Mouse (Mus musculus) erythroblast, adult 5-6 weeks (primary cell): ENCODE results near the gene B3gnt8. TPM values are rescaled to one million over a fixed set of nuclear protein-coding genes. Genes with fewer than 3 reads are reported as not detected.

Experiments used
- ATAC-seq: replicated peaks from 2 replicates; pipeline ENCODE4 v1.8.0; 2016; ENCODE audit warnings: moderate number of reproducible peaks, mild to moderate bottlenecking, moderate TSS enrichment, inconsistent platforms; ENCODE audit not compliant: poor library complexity, low FRiP score, severe bottlenecking
- total RNA-seq, 2 experiments: library from RNA; stranded (forward) in 1 of 2; stranded (reverse) in 1 of 2; fragments of 150-400 nt in 1 of 2; fragments of 200-764, 138-1000 nt in 1 of 2; gene quantifications; 2 replicates each; pipeline versions ENCODE4 v1.2.3 to v1.2.4; 2015 to 2017; ENCODE audit warnings: low replicate concordance in 2 of 2

B3gnt8 gene
- total RNA-seq, 2 experiments from 2014 or later = 1.9 to 5.8 TPM

DNA sequence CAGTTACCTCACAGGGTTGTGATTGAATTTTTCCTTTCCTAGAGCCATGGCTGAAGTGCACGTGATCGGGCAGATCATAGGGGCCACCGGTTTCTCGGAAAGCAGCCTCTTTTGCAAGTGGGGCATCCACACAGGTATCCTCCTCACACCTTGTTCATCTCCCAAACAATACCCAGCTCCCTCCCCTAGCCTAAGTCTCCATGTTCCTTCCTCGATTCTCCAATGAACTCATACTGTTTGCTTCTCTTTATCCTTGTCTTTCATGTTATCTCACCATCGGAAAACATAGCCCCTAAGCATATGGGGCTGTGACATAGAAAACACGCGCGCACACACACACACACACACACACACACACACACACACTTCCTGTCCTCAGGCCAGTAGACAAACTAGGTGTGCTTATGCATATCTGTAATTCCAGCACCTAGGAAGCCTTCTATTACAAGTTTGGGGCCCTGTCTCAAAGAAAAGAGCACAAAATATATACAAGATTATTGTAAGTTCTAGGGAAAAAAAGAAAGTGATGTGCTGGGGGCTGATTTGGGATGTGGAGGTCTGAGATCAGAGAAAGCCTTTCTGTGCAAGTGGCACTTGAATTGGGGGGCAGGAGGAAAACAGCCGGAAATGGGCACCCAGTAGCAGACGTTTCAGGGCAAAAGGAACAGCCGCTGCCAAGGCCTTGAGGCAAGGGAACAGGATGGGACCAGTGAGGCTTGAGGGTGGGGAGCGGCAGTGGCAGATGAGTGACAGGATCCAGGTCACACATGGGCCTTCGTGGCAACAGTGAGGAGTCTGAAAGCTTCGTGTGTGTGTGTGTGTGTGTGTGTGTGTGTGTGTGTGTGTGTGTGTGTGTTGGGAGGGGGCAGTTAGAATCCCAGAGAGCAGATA is 55.1 kb downstream of the B3gnt8 start:
- no peak for ATAC-seq

DNA sequence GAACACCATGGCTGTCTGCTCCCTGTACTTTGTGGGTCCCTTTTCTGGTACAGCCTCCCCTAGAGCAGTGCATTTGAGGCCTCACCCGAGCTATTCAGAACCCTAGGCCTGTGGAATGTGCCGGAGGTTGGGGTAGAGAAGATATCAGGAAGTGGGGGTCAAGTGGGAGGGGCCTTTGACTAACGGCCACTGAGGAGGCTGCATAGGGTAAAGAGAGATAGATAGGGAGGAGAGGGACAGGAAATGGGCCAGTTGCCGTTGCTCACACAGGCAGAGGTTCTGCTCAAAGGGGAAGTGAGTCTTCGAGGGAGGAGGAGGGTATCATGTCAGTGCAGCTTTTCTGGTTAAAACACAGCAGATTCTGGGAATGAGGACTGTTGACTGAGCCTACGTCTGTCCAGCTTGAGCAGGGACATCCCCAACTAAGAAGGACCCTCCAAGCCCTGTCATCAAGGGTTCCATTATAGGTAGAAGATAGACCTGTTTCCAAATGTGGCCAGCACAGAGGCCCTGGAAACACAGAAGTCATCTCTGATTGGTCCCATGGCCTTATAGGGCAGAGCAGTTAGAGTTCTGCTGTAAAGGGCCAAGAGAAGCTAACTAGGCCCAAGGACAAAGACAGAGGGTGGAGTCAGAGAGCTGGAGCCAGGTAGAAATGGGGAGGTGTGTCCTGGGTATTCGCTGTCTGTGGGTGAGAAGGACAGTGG is 57.2 kb downstream of the B3gnt8 start:
- ATAC-seq = no peak

DNA sequence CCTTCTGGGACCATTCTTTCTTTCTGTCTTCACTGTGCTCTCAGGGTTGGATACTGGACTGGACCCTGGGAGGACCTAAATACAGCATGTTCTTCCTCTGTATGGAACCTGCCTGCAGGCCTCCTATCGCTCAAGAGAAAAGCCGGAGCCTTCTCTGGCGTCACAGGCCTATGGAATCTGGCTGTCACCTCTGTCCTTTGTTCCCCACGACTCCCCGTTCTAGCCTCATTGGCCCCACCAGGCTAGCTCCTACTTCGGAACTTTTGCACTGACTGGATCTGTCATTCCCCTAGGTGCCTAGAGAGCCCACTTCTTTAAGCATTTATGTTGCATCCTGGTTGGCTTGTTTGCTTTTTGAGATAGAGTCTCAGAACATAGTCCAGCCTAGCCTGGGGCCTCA is 58.2 kb downstream of the B3gnt8 start:
- no peak for ATAC-seq

Other genes starting within 250 kb of the B3gnt8 start
- gene Lipe, start 227.9 kb upstream of the B3gnt8 start, total RNA-seq (2015; ENCODE audit: low replicate concordance) = 2.5 and 11.3 TPM in 2 replicates
- gene Lipe, start 227.9 kb upstream of the B3gnt8 start, total RNA-seq (2017; ENCODE audit: low replicate concordance) = 4.5 and 6.7 TPM in 2 replicates
- not detected in 2 replicates for gene Cxcl17, start 213.8 kb upstream of the B3gnt8 start, total RNA-seq (2015; ENCODE audit: low replicate concordance)
- not detected in 2 replicates for gene Cxcl17, start 213.8 kb upstream of the B3gnt8 start, total RNA-seq (2017; ENCODE audit: low replicate concordance)
- gene Ceacam1, start 149.1 kb upstream of the B3gnt8 start, total RNA-seq (2015; ENCODE audit: low replicate concordance) = 72.6 and 100 TPM in 2 replicates
- 14.9 and 27.1 TPM in 2 replicates for gene Ceacam1, start 149.1 kb upstream of the B3gnt8 start, total RNA-seq (2017; ENCODE audit: low replicate concordance)
- 0.38 TPM in 1 of 2 replicates, not detected in the other for gene Ceacam2, start 86.8 kb upstream of the B3gnt8 start, total RNA-seq (2015; ENCODE audit: low replicate concordance)
- gene Ceacam2, start 86.8 kb upstream of the B3gnt8 start, total RNA-seq (2017; ENCODE audit: low replicate concordance) = not detected in 2 replicates
- not detected in 2 replicates for gene Erich4, start 10.8 kb upstream of the B3gnt8 start, total RNA-seq (2015; ENCODE audit: low replicate concordance)
- gene Erich4, start 10.8 kb upstream of the B3gnt8 start, total RNA-seq (2017; ENCODE audit: low replicate concordance) = not detected in 2 replicates
- gene Dmac2, start 7.2 kb upstream of the B3gnt8 start, total RNA-seq (2015; ENCODE audit: low replicate concordance) = 4.6 and 7.3 TPM in 2 replicates
- 2.5 and 4.1 TPM in 2 replicates for gene Dmac2, start 7.2 kb upstream of the B3gnt8 start, total RNA-seq (2017; ENCODE audit: low replicate concordance)
- gene Bckdha, start 32.3 kb downstream of the B3gnt8 start, total RNA-seq (2015; ENCODE audit: low replicate concordance) = 2.5 and 17.9 TPM in 2 replicates
- gene Bckdha, start 32.3 kb downstream of the B3gnt8 start, total RNA-seq (2017; ENCODE audit: low replicate concordance) = 4.3 and 5.2 TPM in 2 replicates
- gene Exosc5, start 32.5 kb downstream of the B3gnt8 start, total RNA-seq (2015; ENCODE audit: low replicate concordance) = 5.4 and 13.8 TPM in 2 replicates
- gene Exosc5, start 32.5 kb downstream of the B3gnt8 start, total RNA-seq (2017; ENCODE audit: low replicate concordance) = 3.6 and 10.1 TPM in 2 replicates
- 0.96 TPM in 1 of 2 replicates, not detected in the other for gene Tmem91, start 48.5 kb downstream of the B3gnt8 start, total RNA-seq (2015; ENCODE audit: low replicate concordance)
- gene Tmem91, start 48.5 kb downstream of the B3gnt8 start, total RNA-seq (2017; ENCODE audit: low replicate concordance) = 0.09 TPM in 1 of 2 replicates, not detected in the other
- gene B9d2, start 54.1 kb downstream of the B3gnt8 start, total RNA-seq (2015; ENCODE audit: low replicate concordance) = 7.5 and 8.1 TPM in 2 replicates
- gene B9d2, start 54.1 kb downstream of the B3gnt8 start, total RNA-seq (2017; ENCODE audit: low replicate concordance) = 0.60 and 5.6 TPM in 2 replicates
- 64.9 and 68.1 TPM in 2 replicates for gene Tgfb1, start 60.3 kb downstream of the B3gnt8 start, total RNA-seq (2015; ENCODE audit: low replicate concordance)
- 11.2 and 12.0 TPM in 2 replicates for gene Tgfb1, start 60.3 kb downstream of the B3gnt8 start, total RNA-seq (2017; ENCODE audit: low replicate concordance)
- gene Ccdc97, start 92.4 kb downstream of the B3gnt8 start, total RNA-seq (2015; ENCODE audit: low replicate concordance) = 19.0 and 22.3 TPM in 2 replicates
- 14.7 and 17.7 TPM in 2 replicates for gene Ccdc97, start 92.4 kb downstream of the B3gnt8 start, total RNA-seq (2017; ENCODE audit: low replicate concordance)
- 45.2 and 59.1 TPM in 2 replicates for gene Hnrnpul1, start 128.1 kb downstream of the B3gnt8 start, total RNA-seq (2015; ENCODE audit: low replicate concordance)
- gene Hnrnpul1, start 128.1 kb downstream of the B3gnt8 start, total RNA-seq (2017; ENCODE audit: low replicate concordance) = 79.3 and 99.9 TPM in 2 replicates
- 28.2 and 35.7 TPM in 2 replicates for gene Axl, start 162.1 kb downstream of the B3gnt8 start, total RNA-seq (2015; ENCODE audit: low replicate concordance)
- 20.2 and 22.2 TPM in 2 replicates for gene Axl, start 162.1 kb downstream of the B3gnt8 start, total RNA-seq (2017; ENCODE audit: low replicate concordance)
- gene Cyp2s1, start 190.3 kb downstream of the B3gnt8 start, total RNA-seq (2015; ENCODE audit: low replicate concordance) = not detected in 2 replicates
- not detected in 2 replicates for gene Cyp2s1, start 190.3 kb downstream of the B3gnt8 start, total RNA-seq (2017; ENCODE audit: low replicate concordance)